Mouse (Mus musculus) spleen, postnatal 10 days (tissue): ENCODE data around the gene Capn2.

Experiments
- DNase-seq, 2 experiments: peaks; one replicate each; pipeline ENCODE4 v3.0.0; 2021 to 2022; ENCODE audit warnings: low spot score in 2 of 2

Capn2 gene

GRCm38 (mm10) chr1:182461261-182461660 lies 56.1 kb downstream of the Capn2 start:
- DNase-seq, result peak in 1 of 2 experiments; percentile 21

GRCm38 (mm10) chr1:182460291-182461244 lies 56.8 kb downstream of the Capn2 start:
- DNase-seq, result no peak

GRCm38 (mm10) chr1:182459436-182459835 lies 58.0 kb downstream of the Capn2 start:
- no peak for DNase-seq

GRCm38 (mm10) chr1:182458556-182458955 lies 58.9 kb downstream of the Capn2 start:
- DNase-seq, result peak in 1 of 2 experiments; percentile 9

- no peak for DNase-seq
Measured at GRCm38 (mm10) chr1:182455080-182455479, 62.3 kb downstream of the Capn2 start.

GRCm38 (mm10) chr1:182452473-182452872 lies 64.9 kb downstream of the Capn2 start:
- DNase-seq, result no peak

- DNase-seq, result no peak
Measured at GRCm38 (mm10) chr1:182448276-182449035, 69.0 kb downstream of the Capn2 start.

GRCm38 (mm10) chr1:182444116-182444515 lies 73.3 kb downstream of the Capn2 start:
- no peak for DNase-seq

GRCm38 (mm10) chr1:182441791-182442473 lies 75.5 kb downstream of the Capn2 start:
- DNase-seq, result no peak

GRCm38 (mm10) chr1:182439546-182440222 lies 77.7 kb downstream of the Capn2 start:
- DNase-seq, result peak in 1 of 2 experiments; percentile 19

GRCm38 (mm10) chr1:182436746-182437145 lies 80.7 kb downstream of the Capn2 start:
- no peak for DNase-seq

- DNase-seq, result no peak
Measured at GRCm38 (mm10) chr1:182432059-182432458, 85.3 kb downstream of the Capn2 start.

- DNase-seq, result no peak
Measured at GRCm38 (mm10) chr1:182430676-182431075, 86.7 kb downstream of the Capn2 start.

GRCm38 (mm10) chr1:182429826-182430225 lies 87.6 kb downstream of the Capn2 start:
- DNase-seq, result no peak

GRCm38 (mm10) chr1:182427426-182427825 lies 90.0 kb downstream of the Capn2 start:
- DNase-seq, result no peak

GRCm38 (mm10) chr1:182426444-182426843 lies 91.0 kb downstream of the Capn2 start:
- no peak for DNase-seq

- no peak for DNase-seq
Measured at GRCm38 (mm10) chr1:182425176-182425575, 92.2 kb downstream of the Capn2 start.

- DNase-seq, result no peak
Measured at GRCm38 (mm10) chr1:182424274-182424673, 93.1 kb downstream of the Capn2 start.

GRCm38 (mm10) chr1:182419481-182419880 lies 97.9 kb downstream of the Capn2 start:
- DNase-seq, result no peak
